ENCODE assay signal across 8 mouse cellular contexts in genomic region chr11:114672794-114673718, GRCm38 (mm10). TPM values are rescaled to one million over a fixed set of nuclear protein-coding genes. Genes with fewer than 3 reads are reported as not detected.
DNase-seq lines count a peak whose midpoint lies in the region; ATAC-seq lines count a peak whose summit lies in the region.

No protein-coding gene starts in this region.

- no peak overlapping the region for H3K9ac ChIP-seq in forebrain, embryonic 13.5 days
- H3K9ac ChIP-seq in midbrain, embryonic 13.5 days (replicated peaks) = no peak overlapping the region

- DNase-seq in forebrain, embryonic 10.5 days (ENCODE audit: extremely low spot score, low spot score) = peak; percentile 46
- DNase-seq in midbrain, embryonic 10.5 days (ENCODE audit: low spot score) = peak; percentile 52
- DNase-seq in cerebellum, adult 9-10 months = peak; percentile 69
- DNase-seq in induced T-regulatory cell, adult 2 months (ENCODE audit: low read depth) = peak; percentile 71
- peak; percentile 68 for DNase-seq in mesoderm, embryonic 11.5 days (ENCODE audit: low read depth, low spot score)
- DNase-seq in ovary, postnatal 10 days (ENCODE audit: low spot score) = no peak

- no peak for ATAC-seq in forebrain, embryonic 13.5 days
- no peak for ATAC-seq in midbrain, embryonic 13.5 days

- no peak overlapping the region for H3K27ac ChIP-seq in forebrain, embryonic 10.5 days
- H3K27ac ChIP-seq in forebrain, embryonic 13.5 days = no peak overlapping the region
- H3K27ac ChIP-seq in midbrain, embryonic 10.5 days (replicated peaks) = no peak overlapping the region
- no peak overlapping the region for H3K27ac ChIP-seq in midbrain, embryonic 13.5 days

- peaks cover 66% of the 10 kb centered on the region for H3K4me1 ChIP-seq in forebrain, embryonic 10.5 days
- peaks cover 47% of the 10 kb centered on the region for H3K4me1 ChIP-seq in forebrain, embryonic 13.5 days
- peaks cover 53% of the 10 kb centered on the region for H3K4me1 ChIP-seq in midbrain, embryonic 10.5 days
- peaks cover 43% of the 10 kb centered on the region for H3K4me1 ChIP-seq in midbrain, embryonic 13.5 days (replicated peaks)

- H3K4me2 ChIP-seq in forebrain, embryonic 13.5 days = no peak overlapping the region
- H3K4me2 ChIP-seq in midbrain, embryonic 13.5 days (replicated peaks) = no peak overlapping the region

- H3K4me3 ChIP-seq in forebrain, embryonic 10.5 days = no peak overlapping the region
- H3K4me3 ChIP-seq in forebrain, embryonic 13.5 days = no peak overlapping the region
- no peak overlapping the region for H3K4me3 ChIP-seq in midbrain, embryonic 10.5 days
- H3K4me3 ChIP-seq in midbrain, embryonic 13.5 days (replicated peaks) = no peak overlapping the region

- 74% methylated on average over 9 of the region's 9 CpGs for WGBS in forebrain, embryonic 10.5 days
- 64% methylated on average over 9 of the region's 9 CpGs for WGBS in forebrain, embryonic 13.5 days
- 74% methylated on average over 9 of the region's 9 CpGs for WGBS in midbrain, embryonic 10.5 days
- WGBS in midbrain, embryonic 13.5 days = 68% methylated on average over 9 of the region's 9 CpGs

- H3K36me3 ChIP-seq in forebrain, embryonic 10.5 days (replicated peaks) = peaks cover 50% of the 10 kb centered on the region
- H3K36me3 ChIP-seq in forebrain, embryonic 13.5 days (ENCODE audit: poor library complexity, severe bottlenecking) = peaks cover 44% of the 10 kb centered on the region
- peaks cover 50% of the 10 kb centered on the region for H3K36me3 ChIP-seq in midbrain, embryonic 10.5 days
- peaks cover 43% of the 10 kb centered on the region for H3K36me3 ChIP-seq in midbrain, embryonic 13.5 days

- H3K27me3 ChIP-seq in forebrain, embryonic 10.5 days (ENCODE audit: poor library complexity, severe bottlenecking) = peaks cover 21% of the 10 kb centered on the region
- peaks cover 6% of the 10 kb centered on the region for H3K27me3 ChIP-seq in forebrain, embryonic 13.5 days
- H3K27me3 ChIP-seq in midbrain, embryonic 10.5 days (ENCODE audit: low read depth, poor library complexity, severe bottlenecking) = peaks cover 19% of the 10 kb centered on the region
- peaks cover 21% of the 10 kb centered on the region for H3K27me3 ChIP-seq in midbrain, embryonic 13.5 days

- no peaks in the 10 kb centered on the region for H3K9me3 ChIP-seq in forebrain, embryonic 10.5 days
- H3K9me3 ChIP-seq in forebrain, embryonic 13.5 days (replicated peaks) = no peaks in the 10 kb centered on the region
- no peaks in the 10 kb centered on the region for H3K9me3 ChIP-seq in midbrain, embryonic 10.5 days (replicated peaks)
- no peaks in the 10 kb centered on the region for H3K9me3 ChIP-seq in midbrain, embryonic 13.5 days

RNA-seq across cellular contexts. Expression of gene Ttyh2, which starts 2.2 kb away (rescaled TPM):
- polyA plus RNA-seq in forebrain, embryonic 10.5 days (2016; fragmentation: Nextera tagmentation; extraction: Ambion mirVana) = 8.6 and 9.5 TPM in 2 replicates
- polyA plus RNA-seq in forebrain, embryonic 13.5 days (2015; fragmentation: Nextera tagmentation; extraction: Ambion mirVana) = 21.6 and 22.3 TPM in 2 replicates
- polyA plus RNA-seq in midbrain, embryonic 10.5 days (2016; fragmentation: Nextera tagmentation; extraction: Ambion mirVana) = 9.6 and 12.6 TPM in 2 replicates
- polyA plus RNA-seq in midbrain, embryonic 13.5 days (2015; fragmentation: Nextera tagmentation; extraction: Ambion mirVana) = 24.2 and 24.6 TPM in 2 replicates

RNA-seq across cellular contexts. Expression of gene Rpl38, which starts 4.7 kb away (rescaled TPM):
- 1,134 and 1,162 TPM in 2 replicates for polyA plus RNA-seq in forebrain, embryonic 10.5 days (2016; fragmentation: Nextera tagmentation; extraction: Ambion mirVana)
- polyA plus RNA-seq in forebrain, embryonic 13.5 days (2015; fragmentation: Nextera tagmentation; extraction: Ambion mirVana) = 911 and 1,077 TPM in 2 replicates
- 851 and 1,060 TPM in 2 replicates for polyA plus RNA-seq in midbrain, embryonic 10.5 days (2016; fragmentation: Nextera tagmentation; extraction: Ambion mirVana)
- 826 and 835 TPM in 2 replicates for polyA plus RNA-seq in midbrain, embryonic 13.5 days (2015; fragmentation: Nextera tagmentation; extraction: Ambion mirVana)

RNA-seq across cellular contexts. Expression of gene Dnaic2, which starts 54.2 kb away (rescaled TPM):
- polyA plus RNA-seq in forebrain, embryonic 10.5 days (2016; fragmentation: Nextera tagmentation; extraction: Ambion mirVana) = 0.77 and 1.0 TPM in 2 replicates
- polyA plus RNA-seq in forebrain, embryonic 13.5 days (2015; fragmentation: Nextera tagmentation; extraction: Ambion mirVana) = 1.8 and 3.7 TPM in 2 replicates
- 2.1 and 2.2 TPM in 2 replicates for polyA plus RNA-seq in midbrain, embryonic 10.5 days (2016; fragmentation: Nextera tagmentation; extraction: Ambion mirVana)
- 1.6 and 1.7 TPM in 2 replicates for polyA plus RNA-seq in midbrain, embryonic 13.5 days (2015; fragmentation: Nextera tagmentation; extraction: Ambion mirVana)
